Mouse (Mus musculus): ENCODE measurements around the gene Phykpl. TPM values are rescaled to one million over a fixed set of nuclear protein-coding genes. Genes with fewer than 3 reads are reported as not detected.
A peak's percentile ranks its signal among the peaks of the same experiment; 100 is the strongest.
"Not testable (repeated sequence)": the region's sequence is repeated elsewhere in the genome, so short reads cannot be mapped to it uniquely, and the experiment has no call there.

The Phykpl gene
- polyA plus RNA-seq, 1 experiment from 2014 or later, result 20.6 TPM

DNA sequence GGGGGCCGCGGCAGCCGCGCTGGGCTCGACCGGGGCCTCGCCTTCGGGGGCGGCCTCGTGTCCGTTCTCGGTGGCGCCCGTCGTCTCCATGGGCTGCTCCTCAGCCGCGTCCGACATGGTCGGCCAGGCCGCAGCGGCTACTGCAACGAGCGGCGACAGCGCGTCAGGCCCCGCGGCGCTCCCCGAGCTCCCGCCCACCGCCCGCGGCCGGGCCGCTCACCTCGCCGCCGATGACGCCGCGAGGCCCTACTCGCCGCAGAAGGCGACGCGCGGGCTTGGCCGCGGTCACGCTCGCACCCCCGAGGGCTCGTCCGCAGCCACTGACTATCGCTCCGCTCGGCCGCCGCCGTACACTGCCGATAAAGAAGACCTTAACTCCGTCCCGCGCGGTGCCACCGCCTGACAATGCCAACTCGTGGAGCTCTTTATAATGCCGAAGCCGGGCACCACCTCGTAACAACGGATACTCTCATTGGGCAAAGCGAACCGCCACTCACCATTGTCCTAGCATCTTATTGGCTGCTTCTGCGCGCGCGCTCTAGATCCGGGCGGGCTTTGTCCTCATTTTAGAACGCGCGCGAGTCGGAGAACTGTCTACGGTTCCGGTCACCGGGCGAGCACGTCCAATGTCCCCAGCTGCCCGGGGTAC is 22.0 kb downstream of the Phykpl start, which contains the start of gene Hnrnpab:
Hnrnpab (minus strand) TSS at position 401 of the 649 bp plus-strand sequence.
- H3K4me3 ChIP-seq (replicated peaks), result peak within 1 kb of the TSS; percentile 96
- no peaks in the 10 kb centered on the region for H3K9me3 ChIP-seq
- ATAC-seq (ENCODE audit: insufficient read depth, low FRiP score, low read depth), result peak; percentile 91
- peak within 1 kb of the TSS; percentile 98 for H3K9ac ChIP-seq
- no peaks in the 10 kb centered on the region for H3K27me3 ChIP-seq (replicated peaks)
- H3K4me2 ChIP-seq, result peak within 1 kb of the TSS; percentile 78
- H3K36me3 ChIP-seq, result peaks cover 32% of the 10 kb centered on the region
- H3K27ac ChIP-seq, result peak within 1 kb of the TSS; percentile 95
- peaks cover 37% of the 10 kb centered on the region for H3K4me1 ChIP-seq
- WGBS, result under 1% methylated on average over 89 of the region's 91 CpGs

DNA sequence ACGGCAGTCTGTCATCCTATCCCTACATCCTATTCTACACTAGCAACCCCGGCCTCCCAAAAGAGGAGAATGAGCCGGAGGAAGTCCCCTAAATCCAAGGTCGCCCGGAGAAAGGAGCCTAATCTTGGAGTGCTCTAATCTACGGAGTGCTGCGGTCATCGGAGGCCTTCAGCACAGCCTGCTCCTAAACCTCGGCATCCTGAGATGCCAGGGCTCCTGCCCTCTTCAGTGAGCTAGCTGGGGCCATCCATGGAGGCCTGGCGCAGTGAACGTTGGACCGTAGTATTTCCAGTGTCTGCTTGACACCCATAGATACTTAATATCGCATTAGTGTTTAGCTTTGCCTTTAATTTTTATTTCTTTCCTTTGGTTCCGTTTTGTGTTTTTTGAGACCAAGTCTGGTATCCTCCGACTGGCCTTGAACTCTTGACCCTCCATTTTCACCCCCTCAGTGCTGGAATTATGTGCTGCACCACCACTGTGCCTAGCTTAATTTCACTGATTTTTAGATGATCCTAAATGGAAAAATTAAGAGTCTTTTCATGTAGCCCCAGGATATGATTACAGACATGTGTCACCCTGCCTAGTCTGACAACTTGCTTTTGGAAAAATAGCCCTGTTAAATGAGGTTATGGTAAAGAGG is 22.7 kb downstream of the Phykpl start:
- H3K9ac ChIP-seq, result peak overlapping the region; percentile 53
- H3K36me3 ChIP-seq, result peaks cover 25% of the 10 kb centered on the region
- ATAC-seq (ENCODE audit: insufficient read depth, low FRiP score, low read depth), result peak; percentile 23; the same call in 1 of the 2 replicates
- 6% methylated on average over 15 of the region's 15 CpGs for WGBS
- H3K4me1 ChIP-seq, result peaks cover 30% of the 10 kb centered on the region
- no peaks in the 10 kb centered on the region for H3K27me3 ChIP-seq (replicated peaks)
- peak overlapping the region; percentile 70 for H3K4me2 ChIP-seq
- H3K27ac ChIP-seq, result peak overlapping the region; percentile 86
- H3K4me3 ChIP-seq (replicated peaks), result peak overlapping the region; percentile 96
- no peaks in the 10 kb centered on the region for H3K9me3 ChIP-seq

DNA sequence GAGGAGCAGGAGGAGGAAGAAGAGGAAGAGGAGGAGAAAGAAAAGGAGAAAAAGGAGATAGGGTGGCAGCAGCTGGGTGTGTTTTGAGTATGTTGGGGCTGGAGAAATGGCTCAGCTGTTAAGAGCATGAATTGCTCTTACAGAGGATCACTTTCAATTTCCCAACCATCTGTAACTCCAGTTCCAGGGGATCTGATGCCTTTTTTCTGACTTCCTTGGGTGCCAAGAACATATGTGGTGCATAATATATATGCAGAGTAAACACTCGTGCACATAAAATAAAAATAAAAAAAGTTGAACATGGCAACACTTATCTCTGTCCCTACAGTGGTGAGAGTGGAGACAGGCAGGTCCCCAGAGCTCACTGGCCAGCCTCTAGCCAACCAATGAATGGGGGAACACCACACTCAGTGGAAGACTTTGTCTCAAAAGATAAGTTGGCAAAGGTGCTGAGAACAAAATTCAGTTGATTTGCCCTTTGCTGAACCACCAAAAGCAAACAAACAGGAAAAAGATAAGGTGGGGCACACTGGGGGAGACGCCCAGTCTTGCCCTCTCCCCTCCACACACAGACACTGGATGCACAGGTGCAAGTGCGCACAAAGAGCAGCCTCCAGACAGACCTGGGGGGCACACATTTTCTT is 24.8 kb downstream of the Phykpl start:
- Histone ChIP-seq H3K9ac (no peak overlapping the region), H3K4me1 (peaks cover 15% of the 10 kb centered on the region), H3K36me3 (peaks cover 8% of the 10 kb centered on the region), H3K9me3 (no peaks in the 10 kb centered on the region), H3K27me3 (replicated peaks) (no peaks in the 10 kb centered on the region), H3K4me2 (no peak overlapping the region), H3K27ac (no peak overlapping the region; the same call in 1 of the 2 replicates), H3K4me3 (replicated peaks) (no peak overlapping the region)
- ATAC-seq (ENCODE audit: insufficient read depth, low FRiP score, low read depth), result no peak
- WGBS, result 54% methylated on average over 3 of the region's 3 CpGs

DNA sequence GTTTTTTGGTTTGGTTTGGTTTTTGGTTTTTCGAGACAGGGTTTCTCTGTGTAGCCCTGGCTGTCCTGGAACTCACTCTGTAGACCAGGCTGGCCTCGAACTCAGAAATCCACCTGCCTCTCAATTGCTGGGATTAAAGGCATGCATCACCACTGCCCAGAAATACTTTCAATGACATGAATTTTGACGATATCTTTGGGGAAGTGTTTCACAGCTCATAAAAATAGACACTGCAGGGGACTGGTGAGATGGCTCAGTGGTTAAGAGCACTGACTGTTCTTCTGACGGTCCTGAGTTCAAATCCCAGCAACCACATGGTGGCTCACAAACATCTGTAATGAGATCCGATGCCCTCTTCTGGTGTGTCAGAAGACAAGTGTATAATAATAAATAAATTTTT is 25.4 kb downstream of the Phykpl start:
- H3K4me1 ChIP-seq, result peaks cover 15% of the 10 kb centered on the region
- not testable (repeated sequence) for H3K9me3 ChIP-seq; H3K27ac ChIP-seq; H3K9ac ChIP-seq; H3K4me3 ChIP-seq (replicated peaks); H3K36me3 ChIP-seq; H3K4me2 ChIP-seq; H3K27me3 ChIP-seq (replicated peaks); ATAC-seq (ENCODE audit: insufficient read depth, low FRiP score, low read depth)
- WGBS, result 76% methylated on average over 5 of the region's 5 CpGs

DNA sequence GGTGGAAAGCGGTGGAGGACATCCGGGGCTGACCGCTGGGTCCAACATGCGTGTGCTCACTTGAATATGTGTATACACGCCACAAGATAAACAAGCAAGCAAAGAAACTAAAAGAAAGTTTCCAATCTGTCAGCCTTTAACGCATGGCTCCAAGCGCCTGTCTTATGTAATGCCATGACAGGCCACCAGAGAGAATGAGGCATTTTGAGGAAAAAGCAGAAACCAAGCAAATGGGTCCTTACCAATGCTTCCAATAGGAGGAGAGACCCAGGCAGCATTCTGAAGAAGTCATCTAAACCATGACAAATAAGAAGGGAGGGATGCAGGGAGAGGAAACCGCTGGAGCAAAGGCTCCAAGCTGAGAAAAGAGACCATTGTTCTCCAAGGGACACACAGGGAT is 29.7 kb downstream of the Phykpl start:
- Histone ChIP-seq H3K4me2 (no peak overlapping the region), H3K9me3 (no peaks in the 10 kb centered on the region), H3K27ac (peak overlapping the region; percentile 98), H3K4me3 (replicated peaks) (no peak overlapping the region), H3K27me3 (replicated peaks) (no peaks in the 10 kb centered on the region), H3K9ac (no peak overlapping the region), H3K36me3 (no peaks in the 10 kb centered on the region), H3K4me1 (peaks cover 19% of the 10 kb centered on the region)
- ATAC-seq (ENCODE audit: insufficient read depth, low FRiP score, low read depth), result no peak
- 69% methylated on average over 8 of the region's 8 CpGs for WGBS

DNA sequence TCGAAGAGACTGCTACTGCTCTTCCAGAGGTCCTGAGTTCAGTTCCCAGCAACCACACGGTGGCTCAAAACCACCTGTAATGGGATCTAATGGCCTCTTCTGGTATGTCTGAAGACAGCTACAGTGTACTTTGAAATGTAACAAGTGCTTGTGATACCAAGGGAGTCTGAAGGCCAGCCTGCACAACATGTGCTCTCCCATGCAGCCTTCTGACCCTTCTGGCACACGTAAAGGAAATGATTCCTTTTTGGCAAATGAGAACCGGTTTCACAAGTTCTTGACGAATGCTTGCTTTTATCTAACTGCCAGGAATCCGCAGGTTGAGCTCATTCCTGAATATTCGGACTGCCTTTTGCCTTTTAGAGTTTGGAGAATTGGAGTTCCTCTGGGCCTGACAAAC is 30.6 kb downstream of the Phykpl start:
- 0 out of 2 replicates have a peak, but pooled peaks have one; percentile 7 for ATAC-seq (ENCODE audit: insufficient read depth, low FRiP score, low read depth)
- Histone ChIP-seq H3K4me3 (replicated peaks) (peak overlapping the region; percentile 42), H3K4me2 (peak overlapping the region; percentile 75), H3K27me3 (replicated peaks) (no peaks in the 10 kb centered on the region), H3K9ac (peak overlapping the region; percentile 58; the same call in 1 of the 2 replicates), H3K4me1 (peaks cover 19% of the 10 kb centered on the region), H3K27ac (peak overlapping the region; percentile 98), H3K9me3 (no peaks in the 10 kb centered on the region), H3K36me3 (no peaks in the 10 kb centered on the region)
- WGBS, result 26% methylated on average over 7 of the region's 7 CpGs

DNA sequence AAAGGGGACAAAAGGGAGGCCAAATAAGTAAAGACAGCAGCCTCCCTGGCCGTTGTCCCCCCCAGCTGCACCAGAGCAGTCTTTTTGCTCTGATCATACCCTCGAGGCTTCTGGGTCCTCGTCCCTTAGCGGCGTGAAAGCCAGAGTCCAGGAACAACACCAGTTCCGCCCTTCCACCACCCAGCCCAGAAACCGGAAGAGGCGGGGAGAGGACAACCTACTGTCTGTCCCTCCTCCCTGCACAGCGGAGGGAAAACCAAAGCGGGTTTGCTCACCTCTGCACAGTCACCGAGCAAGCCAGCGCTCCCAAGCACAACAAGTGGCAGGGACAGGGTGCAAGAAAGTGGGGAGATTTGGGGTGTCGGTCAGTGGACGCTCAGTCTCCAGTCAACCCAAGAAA is 31.0 kb downstream of the Phykpl start:
- 2% methylated on average over 14 of the region's 14 CpGs for WGBS
- Histone ChIP-seq H3K9ac (peak overlapping the region; percentile 58), H3K36me3 (no peaks in the 10 kb centered on the region), H3K27ac (peak overlapping the region; percentile 98), H3K9me3 (no peaks in the 10 kb centered on the region), H3K4me3 (replicated peaks) (peak overlapping the region; percentile 42), H3K4me1 (peaks cover 23% of the 10 kb centered on the region), H3K27me3 (replicated peaks) (no peaks in the 10 kb centered on the region), H3K4me2 (peak overlapping the region; percentile 75)
- ATAC-seq (ENCODE audit: insufficient read depth, low FRiP score, low read depth), result peak; percentile 81; the same call in 1 of the 2 replicates

DNA sequence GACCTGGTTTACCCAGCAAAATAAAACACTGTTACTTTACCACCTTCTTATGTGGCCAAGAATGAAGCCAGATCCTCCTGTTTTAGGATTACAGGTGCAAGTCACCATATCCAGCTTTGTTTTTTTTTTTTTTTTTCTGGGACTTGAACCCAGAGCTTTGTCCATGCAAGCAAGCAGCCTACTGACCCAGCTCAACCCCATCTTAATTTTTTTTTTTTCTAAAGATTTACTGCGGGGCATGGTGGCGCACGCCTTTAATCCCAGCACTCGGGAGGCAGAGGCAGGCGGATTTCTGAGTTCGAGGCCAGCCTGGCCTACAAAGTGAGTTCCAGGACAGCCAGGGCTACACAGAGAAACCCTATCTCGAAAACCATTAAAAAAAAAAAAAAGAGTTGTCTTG is 31.6 kb downstream of the Phykpl start:
- H3K9me3 ChIP-seq; H3K36me3 ChIP-seq; H3K27me3 ChIP-seq (replicated peaks); H3K9ac ChIP-seq; ATAC-seq (ENCODE audit: insufficient read depth, low FRiP score, low read depth): not testable (repeated sequence)
- peak overlapping the region; percentile 98 for H3K27ac ChIP-seq
- peak overlapping the region; percentile 42; the same call in 1 of the 2 replicates for H3K4me3 ChIP-seq (replicated peaks)
- peaks cover 26% of the 10 kb centered on the region for H3K4me1 ChIP-seq
- 89% methylated on average over 7 of the region's 7 CpGs for WGBS
- H3K4me2 ChIP-seq, result peak overlapping the region; percentile 75

DNA sequence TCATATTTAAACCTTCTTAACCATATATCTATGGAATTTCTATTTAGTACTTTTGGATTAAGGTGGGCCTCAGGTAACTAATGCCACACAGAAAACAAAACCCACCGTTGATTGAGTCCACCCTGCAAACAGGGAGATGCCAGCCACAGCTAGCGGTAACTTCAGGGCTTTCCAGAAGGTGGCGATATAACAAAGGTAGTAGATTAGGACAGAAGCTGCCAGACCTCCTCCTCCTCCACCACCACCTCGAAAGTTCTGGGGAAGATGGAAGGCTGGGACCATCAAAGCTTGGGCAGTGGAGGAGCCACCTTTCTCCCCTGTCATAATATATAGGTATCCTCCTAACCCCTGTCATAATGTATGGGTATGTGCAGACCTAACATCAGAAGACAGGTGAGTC is 33.1 kb downstream of the Phykpl start:
- peaks cover 9% of the 10 kb centered on the region for H3K36me3 ChIP-seq
- H3K9ac ChIP-seq, result no peak overlapping the region
- peaks cover 26% of the 10 kb centered on the region for H3K4me1 ChIP-seq
- H3K4me2 ChIP-seq, result no peak overlapping the region
- H3K9me3 ChIP-seq, result no peaks in the 10 kb centered on the region
- WGBS, result 3% methylated on average over 4 of the region's 4 CpGs
- no peaks in the 10 kb centered on the region for H3K27me3 ChIP-seq (replicated peaks)
- no peak for ATAC-seq (ENCODE audit: insufficient read depth, low FRiP score, low read depth)
- H3K4me3 ChIP-seq (replicated peaks), result no peak overlapping the region
- H3K27ac ChIP-seq, result no peak overlapping the region

DNA sequence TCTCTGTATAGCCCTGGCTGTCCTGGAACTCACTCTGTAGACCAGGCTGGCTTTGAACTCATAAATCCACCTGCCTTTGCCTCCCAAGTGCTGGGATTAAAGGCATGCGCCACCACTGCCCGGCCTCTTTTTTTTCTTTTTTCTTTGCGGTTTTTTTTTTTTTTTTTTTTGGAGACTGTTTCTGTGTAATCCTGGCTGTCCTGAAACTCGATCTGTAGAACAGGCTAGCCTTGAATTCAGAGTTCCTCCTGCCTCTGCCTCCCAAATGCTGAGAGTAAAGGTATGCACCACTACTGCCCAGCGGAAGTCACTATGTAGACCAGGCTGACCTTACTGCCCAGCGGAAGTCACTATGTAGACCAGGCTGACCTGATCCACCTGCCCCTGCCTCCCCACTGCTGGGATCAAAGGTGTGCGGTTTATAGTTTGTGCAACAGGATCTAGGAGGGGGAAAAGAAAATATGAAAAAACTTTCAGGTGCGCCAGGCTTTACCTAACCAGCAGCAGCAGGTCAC is 34.4 kb downstream of the Phykpl start:
- no peak overlapping the region for H3K9ac ChIP-seq
- H3K4me2 ChIP-seq, result peak overlapping the region; percentile 86
- H3K4me3 ChIP-seq (replicated peaks), result peak overlapping the region; percentile 79
- no peak; the same call in 1 of the 2 replicates for ATAC-seq (ENCODE audit: insufficient read depth, low FRiP score, low read depth)
- 41% methylated on average over 7 of the region's 8 CpGs for WGBS
- peaks cover 21% of the 10 kb centered on the region for H3K36me3 ChIP-seq
- no peaks in the 10 kb centered on the region for H3K27me3 ChIP-seq (replicated peaks)
- H3K9me3 ChIP-seq, result no peaks in the 10 kb centered on the region
- peak overlapping the region; percentile 12; the same call in 1 of the 2 replicates for H3K27ac ChIP-seq
- peaks cover 26% of the 10 kb centered on the region for H3K4me1 ChIP-seq

DNA sequence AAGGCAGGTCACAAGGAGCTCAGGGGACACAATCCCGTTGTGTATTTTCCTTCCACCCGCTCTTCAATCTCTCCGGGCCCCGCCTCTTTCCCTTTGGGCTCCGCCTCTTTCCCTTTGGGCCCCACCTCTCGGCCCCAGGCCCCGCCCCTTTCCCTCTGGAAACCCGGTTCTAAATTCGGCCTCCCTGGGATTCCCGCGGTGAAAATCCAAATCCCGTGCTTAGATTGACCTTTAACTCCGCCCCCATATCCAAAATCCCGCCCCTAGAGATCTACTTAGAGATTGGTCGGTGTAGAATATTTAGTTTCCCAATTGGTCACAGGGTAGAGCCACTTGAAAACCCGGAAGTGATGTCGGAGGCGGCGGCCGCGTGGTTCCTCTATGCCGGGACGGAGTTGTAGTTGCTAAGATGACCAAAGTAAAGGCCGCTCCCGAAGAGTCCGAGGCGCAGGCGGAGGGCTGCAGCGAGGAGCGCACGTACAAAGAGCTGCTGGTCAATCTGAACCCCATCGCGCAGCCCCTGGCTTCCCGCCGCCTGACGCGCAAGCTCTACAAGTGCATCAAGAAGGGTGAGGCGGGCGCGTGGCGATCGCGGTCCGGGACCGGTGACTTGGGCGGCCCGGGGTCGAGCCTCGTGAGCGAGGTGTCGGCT is 35.0 kb downstream of the Phykpl start, which contains the start of gene Nhp2:
Nhp2 (plus strand) TSS at position 327 of the 652 bp plus-strand sequence.
- H3K27me3 ChIP-seq (replicated peaks), result no peaks in the 10 kb centered on the region
- WGBS, result under 1% methylated on average over 50 of the region's 51 CpGs
- peaks cover 27% of the 10 kb centered on the region for H3K36me3 ChIP-seq
- peak within 1 kb of the TSS; percentile 63 for H3K9ac ChIP-seq
- peak; percentile 90 for ATAC-seq (ENCODE audit: insufficient read depth, low FRiP score, low read depth)
- no peaks in the 10 kb centered on the region for H3K9me3 ChIP-seq
- peak within 1 kb of the TSS; percentile 79 for H3K4me3 ChIP-seq (replicated peaks)
- H3K4me1 ChIP-seq, result peaks cover 24% of the 10 kb centered on the region
- H3K4me2 ChIP-seq, result peak within 1 kb of the TSS; percentile 86
- H3K27ac ChIP-seq, result peak within 1 kb of the TSS; percentile 40; the same call in 1 of the 2 replicates

Data from stomach, embryonic 15.5 days (tissue).